Mouse (Mus musculus) limb, embryonic 14.5 days (tissue): ENCODE measurements at regions not wholly inside any gene's neighbourhood (a gene's known extent, or its start where the extent isn't known, plus 50 kb on each side); places are given as distances from the start of the nearest gene placed in this dataset.
"Not testable (repeated sequence)": the region's sequence is repeated elsewhere in the genome, so short reads cannot be mapped to it uniquely, and the experiment has no call there.

Experiments
- ATAC-seq: fragments of 200-750 bp; cut with Nextera tagmentation; 2 replicates; pipeline ENCODE4 v1.8.0; 2017; ENCODE audit warnings: low read depth, moderate number of reproducible peaks, moderate TSS enrichment; ENCODE audit not compliant: low FRiP score
- DNase-seq: peaks from one replicate; pipeline ENCODE4 v3.0.0-alpha.2; 2015; ENCODE audit warnings: low spot score
- H3K27ac ChIP-seq: fragments of 300-500 bp; sonication (generic); replicated peaks from 2 replicates; pipeline ENCODE4 v1.5.1; 2014; ENCODE audit warnings: low read depth, mild to moderate bottlenecking, low read length, moderate library complexity, mixed read lengths
- H3K27me3 ChIP-seq: fragments of 300-500 bp; sonication (generic); 2 replicates; pipeline ENCODE4 v1.6.1; 2014; ENCODE audit warnings: low read length, mixed read lengths; ENCODE audit not compliant: control insufficient read depth, insufficient read depth
- H3K36me3 ChIP-seq: fragments of 300-500 bp; sonication (generic); 2 replicates; pipeline ENCODE4 v1.6.1; 2014; ENCODE audit warnings: mild to moderate bottlenecking, low read length, moderate library complexity, mixed read lengths; ENCODE audit not compliant: control insufficient read depth, insufficient read depth
- H3K4me1 ChIP-seq: fragments of 300-500 bp; sonication (generic); 2 replicates; pipeline ENCODE4 v1.6.1; 2014; ENCODE audit warnings: antibody characterized with exemption, low read length, mixed read lengths; ENCODE audit not compliant: control insufficient read depth, insufficient read depth
- H3K4me2 ChIP-seq: fragments of 300-500 bp; sonication (generic); replicated peaks from 2 replicates; pipeline ENCODE4 v1.6.1; 2014; ENCODE audit warnings: low read depth, mild to moderate bottlenecking, low read length, moderate library complexity; ENCODE audit not compliant: severe bottlenecking
- H3K4me3 ChIP-seq: fragments of 300-500 bp; sonication (generic); replicated peaks from 2 replicates; pipeline ENCODE4 v1.5.1; 2014; ENCODE audit warnings: low read length
- H3K9ac ChIP-seq: fragments of 300-500 bp; sonication (generic); 2 replicates; pipeline ENCODE4 v1.6.1; 2014; ENCODE audit warnings: mild to moderate bottlenecking, low read depth, low read length, moderate library complexity; ENCODE audit not compliant: severe bottlenecking
- H3K9me3 ChIP-seq: fragments of 300-500 bp; sonication (generic); 2 replicates; pipeline ENCODE4 v1.6.1; 2016; ENCODE audit warnings: low read length; ENCODE audit not compliant: control insufficient read depth
- POLR2A ChIP-seq: fragments of 200-500 bp; IDR thresholded peaks from 2 replicates; pipeline ENCODE4 v1.8.0; 2012; ENCODE audit warnings: inconsistent platforms, mild to moderate bottlenecking, moderate library complexity, borderline replicate concordance; ENCODE audit not compliant: insufficient read depth, insufficient read length; ENCODE audit errors: extremely low read depth
- WGBS: fragments of 180-500 bp; shearing (Covaris S2); extraction: QIAGEN DNeasy Blood & Tissue Kit; methylation state at CpG from one replicate; pipeline ENCODE4 v1.1.7; 2014; 5-methylcytosine and 5-hydroxymethylcytosine counted together

GRCm38 (mm10) chr16:84629868-84630267, 105.7 kb downstream of the Mrpl39 start:
- 45% methylated on average over 1 of the region's 1 CpGs for WGBS
- no peak for ATAC-seq
- Histone ChIP-seq H3K9me3 (no peaks in the 10 kb centered on the region), H3K27me3 (no peaks in the 10 kb centered on the region), H3K4me2 (no peak overlapping the region), H3K27ac (no peak overlapping the region), H3K4me1 (no peaks in the 10 kb centered on the region), H3K36me3 (no peaks in the 10 kb centered on the region), H3K9ac (no peak overlapping the region), H3K4me3 (no peak overlapping the region)
- DNase-seq = no peak
- no peak for TF ChIP-seq POLR2A

GRCm38 (mm10) chr16:84644446-84644845, 91.1 kb downstream of the Mrpl39 start:
- not testable (repeated sequence) for H3K9ac ChIP-seq, ATAC-seq, H3K27me3 ChIP-seq, H3K4me1 ChIP-seq, H3K4me2 ChIP-seq, H3K36me3 ChIP-seq, H3K4me3 ChIP-seq, DNase-seq, H3K9me3 ChIP-seq, H3K27ac ChIP-seq
- 83% methylated on average over 1 of the region's 1 CpGs for WGBS

GRCm38 (mm10) chr16:84646172-84646684, 89.3 kb downstream of the Mrpl39 start:
- Histone ChIP-seq H3K4me3 (no peak overlapping the region), H3K4me1 (no peaks in the 10 kb centered on the region), H3K36me3 (no peaks in the 10 kb centered on the region), H3K9me3 (no peaks in the 10 kb centered on the region), H3K27ac (no peak overlapping the region), H3K4me2 (no peak overlapping the region), H3K9ac (no peak overlapping the region), H3K27me3 (no peaks in the 10 kb centered on the region)
- WGBS = 60% methylated on average over 8 of the region's 8 CpGs
- no peak for TF ChIP-seq POLR2A
- DNase-seq (no peak), ATAC-seq (no peak)

DNA sequence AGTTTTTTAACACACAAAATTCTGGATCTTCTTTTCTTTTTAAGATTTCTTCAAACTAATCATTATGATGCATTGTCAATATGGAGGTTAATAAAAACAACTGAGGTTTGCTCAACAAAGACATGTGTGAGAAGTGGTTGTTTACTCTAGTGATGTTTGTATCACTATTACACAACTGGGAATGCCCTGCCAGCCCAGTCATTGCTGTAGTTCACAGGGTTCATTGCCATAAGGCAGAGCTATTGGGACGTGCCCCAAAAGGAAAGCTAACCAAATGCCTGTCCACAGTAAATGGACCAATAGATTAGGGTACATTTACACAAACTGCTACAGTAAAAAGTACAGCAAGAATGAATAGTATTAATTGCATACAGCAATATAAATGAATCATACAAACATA, 84.9 kb downstream of the Mrpl39 start:
- Histone ChIP-seq H3K9ac (no peak overlapping the region), H3K9me3 (no peaks in the 10 kb centered on the region), H3K27ac (no peak overlapping the region), H3K27me3 (no peaks in the 10 kb centered on the region), H3K4me3 (no peak overlapping the region), H3K36me3 (no peaks in the 10 kb centered on the region), H3K4me2 (no peak overlapping the region), H3K4me1 (no peaks in the 10 kb centered on the region)
- WGBS = 53% methylated on average over 1 of the region's 1 CpGs
- DNase-seq (no peak), ATAC-seq (no peak)
- no peak for TF ChIP-seq POLR2A

DNA sequence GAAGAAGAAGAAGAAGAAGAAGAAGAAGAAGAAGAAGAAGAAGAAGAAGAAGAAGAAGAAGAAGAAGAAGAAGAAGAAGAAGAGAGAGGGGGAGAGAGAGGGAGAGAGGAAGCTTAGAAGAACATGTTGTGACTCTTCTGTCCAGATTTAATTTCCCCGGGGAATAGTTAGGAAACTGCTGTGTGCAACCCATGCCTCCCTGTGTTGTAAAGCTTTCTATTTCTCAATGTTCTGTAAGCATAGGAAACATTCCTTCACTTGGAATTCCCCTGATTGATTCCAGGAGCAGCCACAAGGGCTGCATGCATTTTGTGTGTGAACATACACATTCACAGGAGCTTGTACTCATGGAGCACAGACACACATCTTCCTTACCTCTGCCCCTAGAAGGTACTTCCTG, 81.7 kb downstream of the Mrpl39 start:
- TF ChIP-seq POLR2A = no peak
- Histone ChIP-seq H3K27me3 (no peaks in the 10 kb centered on the region), H3K36me3 (no peaks in the 10 kb centered on the region), H3K9me3 (no peaks in the 10 kb centered on the region), H3K9ac (no peak overlapping the region), H3K27ac (no peak overlapping the region), H3K4me3 (no peak overlapping the region), H3K4me2 (no peak overlapping the region), H3K4me1 (no peaks in the 10 kb centered on the region)
- DNase-seq (peak; percentile 15), ATAC-seq (no peak)
- 89% methylated on average over 1 of the region's 1 CpGs for WGBS

- Histone ChIP-seq H3K27me3 (no peaks in the 10 kb centered on the region), H3K9ac (no peak overlapping the region), H3K36me3 (no peaks in the 10 kb centered on the region)
These were observed 73.7 kb downstream of the Mrpl39 start for GRCm38 (mm10) chr16:84661879-84662278.

More at GRCm38 (mm10) chr16:84661879-84662278, 73.7 kb downstream of the Mrpl39 start:
- ATAC-seq (no peak), DNase-seq (no peak)
- no peak overlapping the region for H3K27ac ChIP-seq
- H3K4me3 ChIP-seq = no peak overlapping the region
- no peak for TF ChIP-seq POLR2A
- 65% methylated on average over 3 of the region's 3 CpGs for WGBS
- H3K9me3 ChIP-seq = no peaks in the 10 kb centered on the region
- no peaks in the 10 kb centered on the region for H3K4me1 ChIP-seq
- no peak overlapping the region for H3K4me2 ChIP-seq
